Mouse (Mus musculus): Measurements from ENCODE around the gene Myh1. TPM values are rescaled to one million over a fixed set of nuclear protein-coding genes. Genes with fewer than 3 reads are reported as not detected.

Gene Myh1
- polyA plus RNA-seq, 1 experiment from 2014 or later, result not detected

DNA sequence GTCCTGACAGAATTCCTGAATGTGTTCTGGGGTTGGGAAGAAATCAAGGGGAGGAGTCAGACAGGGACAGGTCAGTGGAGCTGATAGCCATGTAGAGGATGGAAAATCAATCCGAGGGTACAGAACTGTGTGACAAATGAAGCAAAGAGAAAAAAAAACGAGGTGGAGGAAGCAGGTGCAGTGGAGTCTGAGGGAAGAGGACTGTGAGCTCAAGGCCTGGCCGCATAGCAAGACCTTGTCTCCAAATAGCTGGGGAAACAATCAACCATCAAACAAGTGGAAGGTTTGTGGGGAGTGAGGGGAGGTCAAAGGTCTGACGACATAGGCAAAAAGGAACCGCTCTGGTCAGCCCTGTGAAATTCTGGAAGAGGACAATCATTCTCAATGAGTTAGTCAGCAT lies 35.0 kb upstream of the Myh1 start:
- no peaks in the 10 kb centered on the region for H3K9me3 ChIP-seq (ENCODE audit: control insufficient read depth, low read length)
- H3K9ac ChIP-seq (replicated peaks; ENCODE audit: low read depth, low read length), result no peak overlapping the region
- no peak overlapping the region for H3K27ac ChIP-seq (ENCODE audit: low read length)
- WGBS, result 73% methylated on average over 5 of the region's 5 CpGs
- H3K4me2 ChIP-seq (ENCODE audit: low read length), result no peak overlapping the region
- no peaks in the 10 kb centered on the region for H3K27me3 ChIP-seq (replicated peaks; ENCODE audit: control insufficient read depth, insufficient read depth, low read length)
- ATAC-seq, result no peak
- no peaks in the 10 kb centered on the region for H3K4me1 ChIP-seq (replicated peaks; ENCODE audit: control insufficient read depth, insufficient read depth, low read length)
- no peak overlapping the region for H3K4me3 ChIP-seq (replicated peaks; ENCODE audit: low read length)
- H3K36me3 ChIP-seq (ENCODE audit: control insufficient read depth, insufficient read depth), result no peaks in the 10 kb centered on the region

DNA sequence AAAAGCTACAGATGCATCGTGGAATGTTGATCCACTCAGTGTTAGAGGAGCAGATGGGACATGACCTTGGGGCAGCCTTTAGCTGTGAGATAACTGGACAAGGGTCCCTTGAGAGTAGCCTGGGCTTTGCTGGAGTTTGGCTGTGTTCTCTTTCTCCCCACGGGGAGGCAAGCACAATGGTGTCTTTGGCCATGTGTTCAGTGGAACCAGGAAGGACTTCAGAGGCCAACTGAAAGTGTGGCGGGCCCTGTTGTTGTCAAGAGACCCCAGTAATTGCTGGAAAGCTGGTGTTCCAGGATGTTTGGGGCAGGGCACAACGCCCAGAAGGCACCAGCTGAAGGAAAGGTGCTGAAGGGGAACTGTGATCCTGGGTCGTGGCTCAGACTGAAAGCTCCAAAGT lies 30.6 kb upstream of the Myh1 start:
- Histone ChIP-seq H3K4me3 (replicated peaks; ENCODE audit: low read length) (no peak overlapping the region), H3K27ac (ENCODE audit: low read length) (no peak overlapping the region), H3K9ac (replicated peaks; ENCODE audit: low read depth, low read length) (no peak overlapping the region), H3K4me2 (ENCODE audit: low read length) (no peak overlapping the region), H3K36me3 (ENCODE audit: control insufficient read depth, insufficient read depth) (no peaks in the 10 kb centered on the region), H3K9me3 (ENCODE audit: control insufficient read depth, low read length) (no peaks in the 10 kb centered on the region), H3K4me1 (replicated peaks; ENCODE audit: control insufficient read depth, insufficient read depth, low read length) (no peaks in the 10 kb centered on the region), H3K27me3 (replicated peaks; ENCODE audit: control insufficient read depth, insufficient read depth, low read length) (no peaks in the 10 kb centered on the region)
- ATAC-seq, result no peak
- WGBS, result 63% methylated on average over 5 of the region's 5 CpGs

GRCm38 (mm10) chr11:67170727-67171126 lies 29.1 kb upstream of the Myh1 start, which contains the start of gene Myh2:
TSS of gene Myh2 (plus strand) at chr11:67171027.
- Histone ChIP-seq H3K4me2 (ENCODE audit: low read length) (no peak within 1 kb of the TSS), H3K9ac (replicated peaks; ENCODE audit: low read depth, low read length) (no peak within 1 kb of the TSS), H3K9me3 (ENCODE audit: control insufficient read depth, low read length) (no peaks in the 10 kb centered on the region), H3K4me1 (replicated peaks; ENCODE audit: control insufficient read depth, insufficient read depth, low read length) (no peaks in the 10 kb centered on the region), H3K4me3 (replicated peaks; ENCODE audit: low read length) (no peak within 1 kb of the TSS), H3K27me3 (replicated peaks; ENCODE audit: control insufficient read depth, insufficient read depth, low read length) (no peaks in the 10 kb centered on the region), H3K27ac (ENCODE audit: low read length) (no peak within 1 kb of the TSS), H3K36me3 (ENCODE audit: control insufficient read depth, insufficient read depth) (no peaks in the 10 kb centered on the region)
- no peak for ATAC-seq
- 67% methylated on average over 14 of the region's 14 CpGs for WGBS

- Histone ChIP-seq H3K36me3 (ENCODE audit: control insufficient read depth, insufficient read depth) (no peaks in the 10 kb centered on the region), H3K27ac (ENCODE audit: low read length) (no peak overlapping the region), H3K4me3 (replicated peaks; ENCODE audit: low read length) (no peak overlapping the region), H3K27me3 (replicated peaks; ENCODE audit: control insufficient read depth, insufficient read depth, low read length) (no peaks in the 10 kb centered on the region), H3K4me1 (replicated peaks; ENCODE audit: control insufficient read depth, insufficient read depth, low read length) (no peaks in the 10 kb centered on the region), H3K9me3 (ENCODE audit: control insufficient read depth, low read length) (no peaks in the 10 kb centered on the region), H3K4me2 (ENCODE audit: low read length) (no peak overlapping the region), H3K9ac (replicated peaks; ENCODE audit: low read depth, low read length) (no peak overlapping the region)
- WGBS, result 89% methylated on average over 2 of the region's 2 CpGs
- ATAC-seq, result no peak
Observed at GRCm38 (mm10) chr11:67172439-67172838, 27.4 kb upstream of the Myh1 start.

- H3K27ac ChIP-seq (ENCODE audit: low read length), result no peak overlapping the region
- WGBS, result 47% methylated on average over 5 of the region's 5 CpGs
Observed at GRCm38 (mm10) chr11:67176376-67176775, 23.5 kb upstream of the Myh1 start.

DNA sequence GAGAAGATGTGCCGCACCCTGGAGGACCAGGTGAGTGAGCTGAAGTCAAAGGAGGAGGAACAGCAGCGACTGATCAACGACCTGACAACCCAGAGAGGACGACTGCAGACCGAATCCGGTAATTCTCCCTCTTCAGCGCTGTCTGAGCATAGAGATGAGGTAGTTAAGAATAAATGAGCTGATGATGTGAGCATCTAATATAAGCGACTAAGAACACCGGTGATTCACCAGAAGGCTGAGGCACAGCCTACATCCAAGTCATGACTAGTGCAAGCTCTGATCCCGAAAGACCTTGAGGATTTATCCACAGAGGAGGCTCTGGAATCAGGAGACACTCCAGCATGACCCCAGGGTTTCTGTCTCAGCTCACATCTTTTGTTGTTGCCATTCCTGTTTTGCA lies 9.5 kb upstream of the Myh1 start:
- H3K4me2 ChIP-seq (ENCODE audit: low read length), result no peak overlapping the region
- H3K36me3 ChIP-seq (ENCODE audit: control insufficient read depth, insufficient read depth), result no peaks in the 10 kb centered on the region
- no peak overlapping the region for H3K4me3 ChIP-seq (replicated peaks; ENCODE audit: low read length)
- H3K27me3 ChIP-seq (replicated peaks; ENCODE audit: control insufficient read depth, insufficient read depth, low read length), result no peaks in the 10 kb centered on the region
- H3K9ac ChIP-seq (replicated peaks; ENCODE audit: low read depth, low read length), result no peak overlapping the region
- H3K9me3 ChIP-seq (ENCODE audit: control insufficient read depth, low read length), result no peaks in the 10 kb centered on the region
- H3K4me1 ChIP-seq (replicated peaks; ENCODE audit: control insufficient read depth, insufficient read depth, low read length), result no peaks in the 10 kb centered on the region
- H3K27ac ChIP-seq (ENCODE audit: low read length), result no peak overlapping the region
- 90% methylated on average over 10 of the region's 10 CpGs for WGBS
- no peak for ATAC-seq

More at GRCm38 (mm10) chr11:67176376-67176775, 23.5 kb upstream of the Myh1 start:
- Histone ChIP-seq H3K4me2 (ENCODE audit: low read length) (no peak overlapping the region), H3K4me3 (replicated peaks; ENCODE audit: low read length) (no peak overlapping the region), H3K9me3 (ENCODE audit: control insufficient read depth, low read length) (no peaks in the 10 kb centered on the region), H3K27me3 (replicated peaks; ENCODE audit: control insufficient read depth, insufficient read depth, low read length) (no peaks in the 10 kb centered on the region), H3K36me3 (ENCODE audit: control insufficient read depth, insufficient read depth) (no peaks in the 10 kb centered on the region), H3K9ac (replicated peaks; ENCODE audit: low read depth, low read length) (no peak overlapping the region), H3K4me1 (replicated peaks; ENCODE audit: control insufficient read depth, insufficient read depth, low read length) (no peaks in the 10 kb centered on the region)
- ATAC-seq, result no peak

DNA sequence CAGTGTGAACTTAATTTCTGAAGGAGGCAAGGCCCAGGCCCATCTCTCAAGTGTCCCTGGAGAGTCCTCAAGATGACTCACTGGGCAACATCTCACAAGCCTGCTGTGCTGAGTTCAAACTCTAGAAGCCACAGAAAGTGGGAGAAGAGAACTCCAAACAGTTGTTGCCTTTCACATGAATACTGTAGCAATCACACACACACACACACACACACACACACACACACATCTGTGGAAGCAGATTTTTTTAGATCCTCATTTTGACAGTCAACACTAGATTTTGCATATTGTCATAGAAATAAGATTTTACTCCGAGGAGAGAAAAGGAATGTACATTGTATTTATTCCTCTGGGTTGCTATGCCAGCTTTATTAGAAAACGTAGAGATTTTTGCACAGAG lies 9.0 kb upstream of the Myh1 start:
- H3K27me3 ChIP-seq (replicated peaks; ENCODE audit: control insufficient read depth, insufficient read depth, low read length), result no peaks in the 10 kb centered on the region
- H3K9ac ChIP-seq (replicated peaks; ENCODE audit: low read depth, low read length), result no peak overlapping the region
- H3K36me3 ChIP-seq (ENCODE audit: control insufficient read depth, insufficient read depth), result no peaks in the 10 kb centered on the region
- no peak overlapping the region for H3K4me2 ChIP-seq (ENCODE audit: low read length)
- H3K4me3 ChIP-seq (replicated peaks; ENCODE audit: low read length), result no peak overlapping the region
- H3K4me1 ChIP-seq (replicated peaks; ENCODE audit: control insufficient read depth, insufficient read depth, low read length), result no peaks in the 10 kb centered on the region
- ATAC-seq, result no peak
- 84% methylated on average over 2 of the region's 2 CpGs for WGBS
- no peaks in the 10 kb centered on the region for H3K9me3 ChIP-seq (ENCODE audit: control insufficient read depth, low read length)
- no peak overlapping the region for H3K27ac ChIP-seq (ENCODE audit: low read length)

DNA sequence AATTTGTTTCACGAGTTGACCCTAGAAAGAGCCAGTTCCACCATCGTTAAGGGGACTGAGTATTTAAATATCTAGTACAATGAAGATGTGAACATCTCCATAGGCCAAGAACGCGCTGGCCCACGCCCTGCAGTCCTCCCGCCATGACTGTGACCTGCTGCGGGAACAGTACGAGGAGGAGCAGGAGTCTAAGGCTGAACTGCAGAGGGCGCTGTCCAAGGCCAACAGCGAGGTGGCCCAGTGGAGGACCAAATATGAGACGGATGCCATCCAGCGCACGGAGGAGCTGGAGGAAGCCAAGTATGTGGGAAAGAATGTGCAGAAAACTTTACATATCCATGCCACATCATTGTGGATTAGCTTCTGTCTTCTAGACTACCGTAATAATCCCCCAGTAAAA lies 8.4 kb upstream of the Myh1 start:
- no peaks in the 10 kb centered on the region for H3K27me3 ChIP-seq (replicated peaks; ENCODE audit: control insufficient read depth, insufficient read depth, low read length)
- no peaks in the 10 kb centered on the region for H3K36me3 ChIP-seq (ENCODE audit: control insufficient read depth, insufficient read depth)
- H3K4me3 ChIP-seq (replicated peaks; ENCODE audit: low read length), result no peak overlapping the region
- no peak overlapping the region for H3K4me2 ChIP-seq (ENCODE audit: low read length)
- no peak for ATAC-seq
- WGBS, result 92% methylated on average over 14 of the region's 14 CpGs
- no peaks in the 10 kb centered on the region for H3K9me3 ChIP-seq (ENCODE audit: control insufficient read depth, low read length)
- no peak overlapping the region for H3K27ac ChIP-seq (ENCODE audit: low read length)
- no peaks in the 10 kb centered on the region for H3K4me1 ChIP-seq (replicated peaks; ENCODE audit: control insufficient read depth, insufficient read depth, low read length)
- H3K9ac ChIP-seq (replicated peaks; ENCODE audit: low read depth, low read length), result no peak overlapping the region

GRCm38 (mm10) chr11:67199321-67199720 lies 531 bp upstream of the Myh1 start:
- ATAC-seq, result no peak
- H3K27me3 ChIP-seq (replicated peaks; ENCODE audit: control insufficient read depth, insufficient read depth, low read length), result no peaks in the 10 kb centered on the region
- no peaks in the 10 kb centered on the region for H3K36me3 ChIP-seq (ENCODE audit: control insufficient read depth, insufficient read depth)
- no peak overlapping the region for H3K27ac ChIP-seq (ENCODE audit: low read length)
- no peak overlapping the region for H3K4me2 ChIP-seq (ENCODE audit: low read length)
- H3K9ac ChIP-seq (replicated peaks; ENCODE audit: low read depth, low read length), result no peak overlapping the region
- no peak overlapping the region for H3K4me3 ChIP-seq (replicated peaks; ENCODE audit: low read length)
- WGBS, result 27% methylated on average over 1 of the region's 1 CpGs
- H3K4me1 ChIP-seq (replicated peaks; ENCODE audit: control insufficient read depth, insufficient read depth, low read length), result no peaks in the 10 kb centered on the region
- no peaks in the 10 kb centered on the region for H3K9me3 ChIP-seq (ENCODE audit: control insufficient read depth, low read length)

GRCm38 (mm10) chr11:67204766-67205165 lies 4.9 kb downstream of the Myh1 start:
- WGBS, result 52% methylated on average over 3 of the region's 3 CpGs
- peak; percentile 57; the same call in 1 of the 2 replicates for ATAC-seq
- no peaks in the 10 kb centered on the region for H3K4me1 ChIP-seq (replicated peaks; ENCODE audit: control insufficient read depth, insufficient read depth, low read length)
- H3K36me3 ChIP-seq (ENCODE audit: control insufficient read depth, insufficient read depth), result no peaks in the 10 kb centered on the region
- H3K27ac ChIP-seq (ENCODE audit: low read length), result no peak overlapping the region
- H3K4me3 ChIP-seq (replicated peaks; ENCODE audit: low read length), result no peak overlapping the region
- H3K4me2 ChIP-seq (ENCODE audit: low read length), result no peak overlapping the region
- H3K27me3 ChIP-seq (replicated peaks; ENCODE audit: control insufficient read depth, insufficient read depth, low read length), result no peaks in the 10 kb centered on the region
- H3K9me3 ChIP-seq (ENCODE audit: control insufficient read depth, low read length), result no peaks in the 10 kb centered on the region
- H3K9ac ChIP-seq (replicated peaks; ENCODE audit: low read depth, low read length), result no peak overlapping the region
